12 mouse cellular contexts compared by ENCODE assay signal in the genomic region with DNA sequence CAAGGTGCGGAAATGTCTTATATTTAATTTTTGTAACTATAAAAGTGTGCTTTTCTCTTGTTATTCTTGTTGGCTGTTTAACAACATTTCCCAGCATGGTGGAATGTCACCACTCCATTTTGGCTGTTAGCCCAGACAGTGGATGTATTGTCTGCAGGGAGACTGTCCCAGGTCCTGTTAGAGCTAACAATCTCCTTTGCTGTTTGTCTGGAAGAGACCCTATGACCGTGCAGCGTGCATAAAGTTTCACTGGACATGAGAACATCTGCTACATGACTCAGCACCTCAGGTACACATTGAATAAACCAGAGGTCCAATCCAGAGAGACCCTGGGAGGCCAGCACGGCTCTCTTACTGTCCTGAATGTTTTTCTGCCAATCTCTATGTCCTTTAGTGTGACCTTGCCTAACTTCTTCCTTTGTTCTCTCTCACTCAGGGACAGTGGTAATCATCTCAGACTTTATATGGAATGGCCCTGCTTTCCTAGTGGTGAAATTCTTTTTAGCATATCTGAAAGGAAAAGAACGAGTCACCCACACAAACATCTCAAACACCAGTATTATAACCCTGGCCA.
DNase-seq lines count a peak whose midpoint lies in the region; ATAC-seq and TF ChIP-seq lines count a peak whose summit lies in the region.
"Had no signal": no experiment of that assay in that cellular context is flagged by ENCODE, and none has a peak within 500 bp of the region (broad histone marks: within the 10 kb centered on the region; RNA-seq: fewer than 3 reads in every experiment).

No protein-coding gene starts in this region.

- intact Hi-C loops in heart, postnatal 10 days (cut with DNase I), result no loop called here
- intact Hi-C loops in gastrocnemius, adult 2 months (cut with DNase I), result no loop called here

- H3K4me3 ChIP-seq in lung, postnatal 0 days (ENCODE audit: low read depth, low read length), result no peak overlapping the region
- no peak overlapping the region for H3K4me3 ChIP-seq in gastrocnemius, adult 2 months
- H3K4me3 ChIP-seq: kidney, embryonic 15.5 days; liver, embryonic 13.5 days; midbrain, embryonic 12.5 days; neural tube, embryonic 13.5 days had no signal

- TF ChIP-seq EP300 in lung, postnatal 0 days (IDR thresholded peaks at IDR 0.05), result no peak

- H3K9me3 ChIP-seq in lung, postnatal 0 days (ENCODE audit: low read length), result no peaks in the 10 kb centered on the region
- H3K9me3 ChIP-seq: kidney, embryonic 15.5 days; liver, embryonic 13.5 days; midbrain, embryonic 12.5 days; neural tube, embryonic 13.5 days had no signal

- peak; percentile 19 to 38 for DNase-seq in heart, adult 18-20 months
- DNase-seq in heart, adult 11 months, result no peak
- peak; percentile 45 for DNase-seq in lung, postnatal 0 days (ENCODE audit: low spot score)
- no peak for DNase-seq in lung, postnatal 4 days
- peak; percentile 16 for DNase-seq in cerebellum, adult 9-11 months
- DNase-seq in heart, postnatal 10 days, result peak; percentile 67 to 69
- DNase-seq in gastrocnemius, adult 2 months, result no peak
- DNase-seq: liver, embryonic 13.5 days; thymus, postnatal 25 days had no signal

- 29% methylated on average over 5 of the region's 5 CpGs for WGBS in lung, postnatal 0 days

- H3K36me3 ChIP-seq in lung, postnatal 0 days (ENCODE audit: insufficient read depth, low read length), result no peaks in the 10 kb centered on the region
- H3K36me3 ChIP-seq: kidney, embryonic 15.5 days; liver, embryonic 13.5 days; midbrain, embryonic 12.5 days; neural tube, embryonic 13.5 days had no signal

- TF ChIP-seq CTCF in lung, postnatal 0 days (IDR thresholded peaks at IDR 0.05), result no peak
- TF ChIP-seq CTCF in gastrocnemius, adult 2 months (IDR thresholded peaks at IDR 0.05), result no peak

- H3K9ac ChIP-seq in lung, postnatal 0 days (replicated peaks; ENCODE audit: low read depth), result no peak overlapping the region
- H3K9ac ChIP-seq: kidney, embryonic 15.5 days; liver, embryonic 13.5 days; midbrain, embryonic 12.5 days; neural tube, embryonic 13.5 days had no signal

- no peaks in the 10 kb centered on the region for H3K27me3 ChIP-seq in lung, postnatal 0 days (replicated peaks; ENCODE audit: insufficient read depth, low read length)
- H3K27me3 ChIP-seq: liver, embryonic 13.5 days; midbrain, embryonic 12.5 days; neural tube, embryonic 13.5 days had no signal

- H3K4me2 ChIP-seq in lung, postnatal 0 days (replicated peaks; ENCODE audit: low read depth, low read length), result no peak overlapping the region
- H3K4me2 ChIP-seq: kidney, embryonic 15.5 days; liver, embryonic 13.5 days; midbrain, embryonic 12.5 days; neural tube, embryonic 13.5 days had no signal

- no peak overlapping the region for H3K27ac ChIP-seq in lung, postnatal 0 days (ENCODE audit: low read length)
- no peak overlapping the region; the same call in 1 of the 2 replicates for H3K27ac ChIP-seq in gastrocnemius, adult 2 months
- H3K27ac ChIP-seq: kidney, embryonic 15.5 days; liver, embryonic 13.5 days; midbrain, embryonic 12.5 days; neural tube, embryonic 13.5 days had no signal

- H3K4me1 ChIP-seq in lung, postnatal 0 days (ENCODE audit: insufficient read depth, low read depth, low read length), result no peaks in the 10 kb centered on the region
- H3K4me1 ChIP-seq: liver, embryonic 13.5 days; midbrain, embryonic 12.5 days; neural tube, embryonic 13.5 days had no signal

- ATAC-seq in lung, postnatal 0 days, result no peak

Comparison
In these comparisons a context has a peak if more than half of its experiments do, and no peak if none do; other contexts are left out.
1. DNase-seq: peak in heart, adult 18-20 months (2 of 2), lung, postnatal 0 days (single experiment), cerebellum, adult 9-11 months (single experiment) and heart, postnatal 10 days (2 of 2); none in heart, adult 11 months (single experiment), lung, postnatal 4 days (0 of 2) and gastrocnemius, adult 2 months (single experiment).